Mouse (Mus musculus) C3H10T1/2 (cell line): ENCODE data around the gene Nfkb2. TPM values are rescaled to one million over a fixed set of nuclear protein-coding genes. Genes with fewer than 3 reads are reported as not detected.

Experiments
- polyA plus RNA-seq, 2 experiments: library from polyadenylated mRNA; unstranded; fragments of >200 nt; fragmentation: generic; extraction: Trizol; gene quantifications; one replicate each; pipeline ENCODE4 v1.2.1; 2012; ENCODE audit warnings: missing spikeins in 2 of 2

Nfkb2 gene
- 10 to 100 TPM; 63.7 to 85.1 TPM for polyA plus RNA-seq

DNA sequence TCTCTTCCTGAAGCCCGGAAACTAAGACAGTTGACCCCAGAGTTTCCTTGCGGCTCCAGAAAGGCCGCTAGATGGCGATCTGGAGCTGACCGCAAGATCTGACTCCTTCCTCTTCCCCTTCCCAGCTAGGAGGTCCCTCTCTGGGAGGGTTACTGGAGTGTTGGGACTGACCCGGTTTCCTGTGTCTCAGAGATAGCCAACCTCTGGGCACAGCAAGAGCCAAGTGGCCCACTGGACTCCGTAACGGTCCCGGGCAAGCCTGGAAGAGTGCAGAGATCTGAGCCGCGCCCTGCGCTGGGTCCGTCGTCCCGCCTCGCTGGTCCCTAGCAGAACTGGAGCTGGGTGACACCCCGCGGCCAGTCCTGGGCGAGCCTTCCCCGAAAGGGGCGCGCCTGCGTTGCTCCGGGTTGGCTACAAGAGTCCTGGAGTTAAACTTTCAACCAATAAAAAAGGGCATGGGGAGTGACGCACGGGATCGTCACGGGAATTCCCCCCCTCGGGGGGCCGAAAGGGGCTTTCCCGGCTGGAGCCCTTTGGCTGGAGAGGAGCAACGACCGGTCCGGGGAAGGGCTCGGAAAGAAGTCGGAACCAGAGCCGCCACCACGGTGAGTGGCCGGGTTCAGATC lies at the start of gene Nfkb2:
Gene Nfkb2, plus strand, starts transcription at position 105 of the 626 bp plus-strand sequence.

GRCm38 (mm10) chr19:46326756-46327305 lies 22.7 kb downstream of the Nfkb2 start, which contains the start of gene Psd:
Psd (minus strand) TSS chr19:46327156.

GRCm38 (mm10) chr19:46328081-46329030 lies 24.2 kb downstream of the Nfkb2 start, which contains the start of gene Fbxl15:
Fbxl15 (plus strand) TSS chr19:46328184.

GRCm38 (mm10) chr19:46338331-46338936 lies 34.3 kb downstream of the Nfkb2 start, which contains the start of gene Cuedc2:
Cuedc2 (minus strand) TSS chr19:46338702.

DNA sequence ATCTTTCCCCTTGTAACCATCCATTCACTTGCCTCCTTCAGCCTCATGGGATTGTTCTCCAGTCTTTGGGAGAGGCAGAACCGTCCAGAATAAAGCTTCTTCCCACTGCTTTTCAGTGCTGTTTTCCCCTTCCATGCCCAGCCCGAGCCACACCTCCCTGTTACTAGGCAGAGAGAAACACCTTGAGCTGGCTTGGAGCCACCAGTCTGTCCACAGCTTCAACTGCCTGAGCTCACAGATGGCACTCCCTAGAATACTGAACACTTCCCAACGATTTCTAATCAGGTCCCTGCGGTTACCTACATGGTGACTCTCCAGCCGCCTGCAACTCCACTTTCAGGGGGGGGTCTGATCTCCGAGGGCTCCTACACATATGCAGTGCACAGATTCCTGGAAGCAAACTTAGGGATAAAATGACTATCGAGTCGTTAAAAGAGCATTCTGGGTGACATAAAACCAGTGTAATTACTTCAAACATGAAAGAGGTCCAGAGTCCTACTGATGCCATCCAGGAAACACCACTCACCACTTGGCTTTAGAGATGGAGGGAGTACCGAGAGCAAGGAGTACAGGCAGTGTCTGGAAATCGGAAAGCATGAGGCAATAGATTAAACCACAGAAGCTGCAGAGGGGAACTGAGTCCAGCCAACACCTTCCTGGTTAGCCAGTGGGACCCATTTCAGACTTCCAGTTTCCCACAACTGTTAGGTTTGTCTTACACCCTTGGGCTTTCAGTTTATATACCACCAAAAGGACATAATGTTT lies 46.2 kb downstream of the Nfkb2 start, which contains the start of gene 2310034G01Rik:
Gene 2310034G01Rik, minus strand, starts transcription at position 135 of the 765 bp plus-strand sequence.

Other genes starting within 250 kb of the Nfkb2 start
- 10 to 100 TPM; 25.0 to 28.8 TPM for gene Nolc1, start 228.5 kb upstream of the Nfkb2 start, polyA plus RNA-seq
- gene Elovl3, start 172.4 kb upstream of the Nfkb2 start, polyA plus RNA-seq = under 1 TPM in 1 of 2 experiments, not detected in 1; 0.01 TPM
- gene Pitx3, start 156.0 kb upstream of the Nfkb2 start, polyA plus RNA-seq = not detected
- gene Gbf1, start 151.8 kb upstream of the Nfkb2 start, polyA plus RNA-seq = 10 to 100 TPM; 26.6 to 62.4 TPM
- gene Psd, start 22.8 kb downstream of the Nfkb2 start, polyA plus RNA-seq = 10 to 100 TPM; 13.8 to 39.2 TPM
- gene Fbxl15, start 23.9 kb downstream of the Nfkb2 start, polyA plus RNA-seq = 10 to 100 TPM; 25.0 to 36.3 TPM
- gene Cuedc2, start 34.4 kb downstream of the Nfkb2 start, polyA plus RNA-seq = 100 to 1,000 TPM; 281 to 410 TPM
- 1 to 10 TPM in 1 of 2 experiments, under 1 TPM in 1; 0.83 to 3.8 TPM for gene Mfsd13a, start 36.8 kb downstream of the Nfkb2 start, polyA plus RNA-seq
- gene 2310034G01Rik, start 46.0 kb downstream of the Nfkb2 start, polyA plus RNA-seq = 1 to 10 TPM; 1.2 to 4.6 TPM
- gene Actr1a, start 91.4 kb downstream of the Nfkb2 start, polyA plus RNA-seq = 100 to 1,000 TPM; 138 to 168 TPM
- gene Sufu, start 92.6 kb downstream of the Nfkb2 start, polyA plus RNA-seq = 10 to 100 TPM in 1 of 2 experiments, 1 to 10 TPM in 1; 6.5 to 28.7 TPM
- gene Trim8, start 197.4 kb downstream of the Nfkb2 start, polyA plus RNA-seq = 10 to 100 TPM in 1 of 2 experiments, 1 to 10 TPM in 1; 7.1 to 38.0 TPM